Mouse (Mus musculus) E14TG2a.4 (cell line): ENCODE measurements at regions not wholly inside any gene's neighbourhood (a gene's known extent, or its start where the extent isn't known, plus 50 kb on each side); places are given as distances from the start of the nearest gene placed in this dataset.

ENCODE experiments used
- H3K27me3 ChIP-seq: 2 replicates; pipeline ENCODE4 v1.6.1; 2014; ENCODE audit warnings: low read length, control low read depth; ENCODE audit not compliant: insufficient read depth
- H3K36me3 ChIP-seq: 2 replicates; pipeline ENCODE4 v1.6.1; 2014; ENCODE audit warnings: low read length, control low read depth; ENCODE audit not compliant: insufficient read depth
- H3K4me1 ChIP-seq: replicated peaks from 2 replicates; pipeline ENCODE4 v1.6.1; 2014; ENCODE audit warnings: low read depth, low read length, control low read depth
- H3K4me3 ChIP-seq: replicated peaks from 2 replicates; pipeline ENCODE4 v1.5.1; 2014; ENCODE audit warnings: mild to moderate bottlenecking, low read length
- H3K9me3 ChIP-seq: 2 replicates; pipeline ENCODE4 v1.6.1; 2014; ENCODE audit warnings: low read length, control low read depth
- CTCF ChIP-seq: conservative IDR thresholded peaks from 2 replicates; pipeline ENCODE4 v1.5.1; 2014; ENCODE audit warnings: low read length
- NANOG ChIP-seq: IDR thresholded peaks from 2 replicates; pipeline ENCODE4 v1.6.1; 2014; ENCODE audit warnings: borderline replicate concordance, low read length, mixed read lengths
- POU5F1 ChIP-seq: IDR thresholded peaks from 2 replicates; pipeline ENCODE4 v1.6.1; 2014; ENCODE audit warnings: low read length, borderline replicate concordance

DNA sequence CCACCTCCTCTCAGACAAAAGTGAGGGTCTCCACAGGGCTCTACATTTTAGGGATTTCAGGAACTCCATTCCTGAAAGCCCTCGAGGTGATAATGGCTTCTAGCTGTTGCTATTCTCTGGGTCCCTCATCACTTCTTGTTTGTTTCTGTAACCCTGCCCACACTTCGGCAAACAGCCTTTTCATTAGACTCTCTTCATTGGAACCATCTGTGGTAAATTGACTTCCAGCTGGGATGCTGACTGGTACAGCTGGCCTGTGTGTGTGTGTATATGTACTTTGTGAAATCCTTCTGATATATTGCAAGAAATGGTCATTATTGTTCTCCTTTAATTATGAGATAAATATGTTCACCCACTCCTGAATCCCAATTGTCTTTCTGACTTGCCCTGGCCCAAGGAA, 50.3 kb downstream of the Gm10192 start:
- no peak for TF ChIP-seq POU5F1
- no peak for TF ChIP-seq CTCF
- TF ChIP-seq NANOG, result no peak
- no peaks in the 10 kb centered on the region for H3K27me3 ChIP-seq
- H3K4me1 ChIP-seq, result no peaks in the 10 kb centered on the region
- H3K9me3 ChIP-seq, result no peaks in the 10 kb centered on the region
- no peaks in the 10 kb centered on the region for H3K36me3 ChIP-seq
- H3K4me3 ChIP-seq, result no peak overlapping the region

DNA sequence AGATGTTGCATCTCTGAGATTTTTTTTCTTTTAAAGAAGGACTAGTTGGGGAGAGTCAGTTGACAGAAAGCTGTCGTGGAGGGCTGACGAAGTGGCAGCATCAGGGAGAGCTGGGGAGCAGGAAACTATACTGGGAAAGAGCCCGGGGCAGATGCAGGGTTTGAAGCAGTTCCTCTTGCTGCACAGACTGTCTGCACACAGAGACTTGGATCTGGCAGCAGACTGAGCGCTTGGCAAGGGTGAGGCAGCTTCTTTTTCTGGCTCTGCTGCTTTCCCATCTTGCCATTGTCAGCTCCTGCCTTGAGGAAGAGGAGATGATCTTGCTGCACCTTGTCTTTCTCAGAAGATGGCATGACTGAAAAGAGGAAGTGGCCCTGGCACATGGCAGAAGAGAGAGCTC, 55.2 kb downstream of the Gm10192 start:
- TF ChIP-seq NANOG (no peak), POU5F1 (no peak), CTCF (no peak)
- H3K4me3 ChIP-seq, result no peak overlapping the region

DNA sequence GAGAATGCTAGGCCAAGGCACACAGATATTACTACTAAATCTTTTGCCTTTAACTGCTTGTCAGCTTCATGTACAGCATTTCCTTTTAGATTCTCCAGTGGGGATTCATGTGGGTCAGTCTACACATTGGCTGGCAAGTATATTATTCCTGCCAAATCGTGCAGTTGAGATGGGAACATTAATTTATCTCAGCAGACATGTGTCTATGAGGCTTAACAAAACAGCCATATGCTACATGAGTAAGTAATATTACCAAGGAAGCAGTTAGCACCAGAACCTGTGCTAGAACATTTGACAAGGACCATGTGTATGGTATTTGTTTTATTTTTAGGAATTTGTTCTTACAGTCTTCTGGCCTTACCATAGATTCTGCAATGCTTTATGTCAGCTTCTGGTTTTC, 59.1 kb downstream of the Gm10192 start:
- no peak for TF ChIP-seq CTCF
- TF ChIP-seq POU5F1, result no peak
- no peak for TF ChIP-seq NANOG
- no peaks in the 10 kb centered on the region for H3K9me3 ChIP-seq

More for the DNA sequence above, 55.2 kb downstream of the Gm10192 start:
- H3K36me3 ChIP-seq, result no peaks in the 10 kb centered on the region
- H3K9me3 ChIP-seq, result no peaks in the 10 kb centered on the region
- H3K27me3 ChIP-seq, result no peaks in the 10 kb centered on the region
- H3K4me1 ChIP-seq, result no peaks in the 10 kb centered on the region

DNA sequence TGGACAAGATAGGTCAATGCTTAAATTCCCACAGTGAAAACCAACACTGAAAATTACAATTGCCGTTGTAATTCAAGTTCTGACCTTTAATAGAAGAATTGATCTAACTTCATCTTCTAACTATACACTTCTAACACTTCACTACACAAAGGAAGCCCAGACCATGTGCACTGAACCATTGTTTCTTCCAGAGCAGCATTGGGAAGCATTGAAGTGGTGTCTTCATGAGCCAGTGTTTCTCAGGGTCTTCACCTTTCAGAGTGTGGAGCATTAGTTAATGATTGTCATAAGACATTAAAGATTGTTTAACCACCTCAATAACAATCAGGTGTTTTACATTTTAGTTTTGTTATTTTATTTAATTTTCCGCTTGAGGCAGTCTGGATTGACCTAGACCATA, 61.0 kb downstream of the Gm10192 start:
- TF ChIP-seq POU5F1 (no peak), CTCF (no peak), NANOG (no peak)
- no peaks in the 10 kb centered on the region for H3K9me3 ChIP-seq

More for the DNA sequence above, 59.1 kb downstream of the Gm10192 start:
- H3K4me1 ChIP-seq, result no peaks in the 10 kb centered on the region
- H3K4me3 ChIP-seq, result no peak overlapping the region
- no peaks in the 10 kb centered on the region for H3K36me3 ChIP-seq
- no peaks in the 10 kb centered on the region for H3K27me3 ChIP-seq

GRCm38 (mm10) chr4:97119459-97119858, 63.5 kb downstream of the Gm10192 start:
- Histone ChIP-seq H3K27me3 (no peaks in the 10 kb centered on the region), H3K36me3 (no peaks in the 10 kb centered on the region), H3K4me1 (no peaks in the 10 kb centered on the region), H3K4me3 (no peak overlapping the region), H3K9me3 (no peaks in the 10 kb centered on the region)
- no peak for TF ChIP-seq CTCF
- TF ChIP-seq NANOG, result no peak
- TF ChIP-seq POU5F1, result no peak

More for the DNA sequence above, 61.0 kb downstream of the Gm10192 start:
- H3K36me3 ChIP-seq, result no peaks in the 10 kb centered on the region
- no peaks in the 10 kb centered on the region for H3K4me1 ChIP-seq
- H3K27me3 ChIP-seq, result no peaks in the 10 kb centered on the region
- no peak overlapping the region for H3K4me3 ChIP-seq

- no peaks in the 10 kb centered on the region for H3K36me3 ChIP-seq
- no peaks in the 10 kb centered on the region for H3K9me3 ChIP-seq
- no peak for TF ChIP-seq NANOG
- TF ChIP-seq POU5F1, result no peak
- TF ChIP-seq CTCF, result no peak
- H3K27me3 ChIP-seq, result no peaks in the 10 kb centered on the region
- no peaks in the 10 kb centered on the region for H3K4me1 ChIP-seq
- no peak overlapping the region for H3K4me3 ChIP-seq
These were observed 66.0 kb downstream of the Gm10192 start for GRCm38 (mm10) chr4:97117016-97117415.

DNA sequence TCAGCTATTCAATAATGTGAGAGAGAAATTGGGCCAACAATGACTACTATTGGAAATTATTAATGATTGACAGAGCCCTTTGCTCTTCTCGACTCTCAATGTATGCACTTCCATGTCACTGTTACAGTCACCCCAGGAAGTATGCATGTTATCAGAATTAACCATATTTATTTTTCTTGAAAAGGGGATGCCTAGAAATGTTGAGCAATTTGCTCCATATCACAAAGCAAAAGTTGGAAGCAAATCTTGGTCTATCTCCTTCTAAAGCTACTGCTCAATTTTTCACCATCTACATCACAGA, 80.3 kb downstream of the Gm10192 start:
- 0 out of 2 replicates have a peak, but pooled peaks cover 2% of the 10 kb centered on the region for H3K4me1 ChIP-seq
- H3K4me3 ChIP-seq, result no peak overlapping the region
- H3K36me3 ChIP-seq, result no peaks in the 10 kb centered on the region
- 0 out of 2 replicates have a peak, but pooled peaks cover 5% of the 10 kb centered on the region for H3K9me3 ChIP-seq
- TF ChIP-seq NANOG (no peak), CTCF (no peak)
- H3K27me3 ChIP-seq, result no peaks in the 10 kb centered on the region

GRCm38 (mm10) chr4:97101911-97102751, 80.8 kb downstream of the Gm10192 start:
- no peak overlapping the region for H3K4me3 ChIP-seq
- no peaks in the 10 kb centered on the region for H3K36me3 ChIP-seq
- TF ChIP-seq POU5F1 (no peak), NANOG (no peak), CTCF (no peak)
- H3K4me1 ChIP-seq, result 0 out of 2 replicates have a peak, but pooled peaks cover 2% of the 10 kb centered on the region
- H3K27me3 ChIP-seq, result no peaks in the 10 kb centered on the region
- 0 out of 2 replicates have a peak, but pooled peaks cover 5% of the 10 kb centered on the region for H3K9me3 ChIP-seq

- H3K4me1 ChIP-seq, result 0 out of 2 replicates have a peak, but pooled peaks cover 2% of the 10 kb centered on the region
- TF ChIP-seq POU5F1, result no peak
- H3K9me3 ChIP-seq, result 0 out of 2 replicates have a peak, but pooled peaks cover 5% of the 10 kb centered on the region
- H3K36me3 ChIP-seq, result no peaks in the 10 kb centered on the region
- no peaks in the 10 kb centered on the region for H3K27me3 ChIP-seq
- H3K4me3 ChIP-seq, result no peak overlapping the region
These were observed 83.2 kb downstream of the Gm10192 start for GRCm38 (mm10) chr4:97099721-97100120.
